Mouse (Mus musculus): ENCODE measurements at regions not wholly inside any gene's neighbourhood (a gene's known extent, or its start where the extent isn't known, plus 50 kb on each side); places are given as distances from the start of the nearest gene placed in this dataset.
A peak's percentile ranks its signal among the peaks of the same experiment; 100 is the strongest.

DNA sequence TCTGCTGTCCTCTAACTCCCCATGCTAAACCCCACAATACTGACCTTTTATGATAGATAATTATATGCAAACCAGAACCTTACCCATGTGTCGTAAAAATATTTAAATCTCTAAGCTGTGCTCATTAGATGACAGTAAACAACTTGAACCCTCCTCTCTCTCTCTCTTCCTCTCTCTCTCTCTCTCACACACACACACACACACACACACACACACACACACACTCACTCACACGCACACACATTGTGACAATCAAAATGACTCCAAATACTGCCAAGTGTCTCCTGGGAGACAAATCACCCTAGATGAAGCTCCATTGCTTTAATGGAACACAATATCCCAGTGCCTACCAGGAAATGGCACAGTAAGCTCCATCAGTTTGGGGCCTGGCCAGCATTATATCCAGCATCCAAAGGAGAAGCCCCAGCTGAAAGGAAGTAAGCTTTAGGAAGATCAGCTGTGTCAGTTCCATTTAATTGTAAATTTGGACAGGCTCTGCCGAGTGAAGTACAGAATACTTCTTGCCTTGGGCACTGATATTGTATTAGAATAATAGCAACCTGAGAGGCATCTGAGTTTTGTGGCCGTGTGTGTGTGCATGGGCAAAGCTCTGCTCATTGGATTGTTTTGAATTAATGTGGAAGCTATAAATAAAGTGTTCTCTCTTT, 220.7 kb downstream of the Fam84b start:
- peak in 1 of 2 experiments; percentile 19 for DNase-seq (ENCODE audit: low spot score in 2 of 2)

DNA sequence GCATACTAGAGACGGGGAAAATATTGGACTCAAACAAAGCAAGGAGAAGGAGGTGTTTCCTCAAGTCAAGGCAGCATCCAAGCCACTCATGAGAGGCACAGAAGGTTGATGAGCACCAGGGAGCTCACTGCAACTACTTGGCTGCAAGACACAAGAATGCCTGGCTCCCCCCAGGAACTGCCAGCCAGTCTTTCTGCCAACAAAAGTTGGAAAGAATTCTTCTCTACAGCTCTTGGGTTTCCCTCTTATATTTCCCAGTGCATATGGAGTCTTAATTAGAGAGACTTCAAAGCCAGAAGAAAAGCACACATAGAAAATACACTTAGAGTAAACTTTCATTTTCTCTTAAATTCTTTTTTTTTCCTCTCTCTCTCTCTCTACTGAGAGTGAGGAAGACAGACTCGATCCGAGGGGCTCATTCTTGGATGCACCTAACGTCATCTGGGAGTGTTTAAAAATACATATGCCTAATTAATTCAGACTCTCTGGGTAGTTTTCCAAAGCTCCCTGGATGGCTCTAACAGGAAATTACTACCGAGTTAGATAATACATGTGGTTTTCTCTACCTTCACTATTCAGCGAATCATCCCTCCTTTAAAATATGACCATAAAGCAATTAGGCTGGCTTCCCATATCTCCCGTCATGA, 222.7 kb downstream of the Fam84b start:
- peak; percentile 7 to 22 for DNase-seq (ENCODE audit: low spot score in 2 of 2)

DNA sequence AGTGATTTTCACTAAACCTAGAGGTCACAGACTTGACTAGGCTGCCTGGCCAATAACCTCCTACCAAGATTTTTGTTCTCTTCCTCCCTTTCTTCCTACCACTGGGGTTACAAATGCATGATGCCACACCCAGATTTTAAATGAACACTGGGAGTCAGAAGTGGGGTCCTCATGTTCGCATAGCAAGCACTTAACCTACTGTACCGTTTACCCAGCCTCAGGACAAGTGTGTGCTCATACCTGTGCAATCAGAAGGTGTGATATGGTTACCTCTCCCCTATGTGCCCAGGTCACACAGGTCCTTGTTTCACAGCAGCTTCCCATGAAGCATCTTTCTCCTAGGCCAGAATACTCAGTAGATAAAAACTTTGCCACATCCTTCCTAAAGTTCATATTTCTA, 234.8 kb downstream of the Fam84b start:
- DNase-seq (ENCODE audit: low spot score in 2 of 2) = no peak

DNA sequence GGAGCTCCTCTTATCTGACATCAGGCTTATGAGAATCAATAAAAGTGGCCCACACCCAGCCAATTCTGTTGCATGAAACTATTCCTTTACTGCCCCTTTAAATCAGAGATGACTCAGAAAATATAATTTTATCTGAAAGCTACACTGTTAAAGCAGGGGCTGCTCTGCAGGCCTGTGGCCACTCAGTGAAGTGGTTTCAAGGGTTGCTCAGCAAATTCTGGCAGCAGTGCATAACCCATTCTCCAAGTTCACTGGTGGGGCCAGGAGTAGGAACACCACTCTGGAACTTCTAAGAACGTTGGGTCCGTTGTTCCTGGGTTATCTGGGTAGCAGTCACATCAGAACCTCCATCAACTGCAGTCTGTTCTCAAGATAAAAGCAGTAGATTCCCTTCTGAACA, 236.2 kb downstream of the Fam84b start:
- no peak for DNase-seq (ENCODE audit: low spot score in 2 of 2)

DNA sequence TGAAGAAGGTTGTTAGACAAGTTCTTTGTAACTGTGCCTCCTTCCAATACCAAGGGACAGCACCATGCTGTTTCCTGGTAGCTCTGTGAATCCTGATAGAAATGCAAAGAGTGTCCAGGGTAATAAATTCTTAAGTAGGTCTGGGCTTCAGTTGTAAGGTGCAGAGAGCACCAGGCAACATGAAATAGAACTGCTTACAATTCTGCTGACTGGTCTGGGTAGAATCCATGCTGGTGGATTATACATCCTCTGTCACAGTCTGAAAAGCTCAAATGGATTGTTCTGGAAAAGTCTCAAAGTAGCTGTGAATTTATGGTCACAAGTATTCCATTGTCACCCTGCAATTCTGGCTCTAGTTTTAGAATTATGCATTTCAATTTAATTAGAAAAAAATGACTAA, 251.7 kb downstream of the Fam84b start:
- DNase-seq (ENCODE audit: low spot score in 2 of 2) = no peak

DNA sequence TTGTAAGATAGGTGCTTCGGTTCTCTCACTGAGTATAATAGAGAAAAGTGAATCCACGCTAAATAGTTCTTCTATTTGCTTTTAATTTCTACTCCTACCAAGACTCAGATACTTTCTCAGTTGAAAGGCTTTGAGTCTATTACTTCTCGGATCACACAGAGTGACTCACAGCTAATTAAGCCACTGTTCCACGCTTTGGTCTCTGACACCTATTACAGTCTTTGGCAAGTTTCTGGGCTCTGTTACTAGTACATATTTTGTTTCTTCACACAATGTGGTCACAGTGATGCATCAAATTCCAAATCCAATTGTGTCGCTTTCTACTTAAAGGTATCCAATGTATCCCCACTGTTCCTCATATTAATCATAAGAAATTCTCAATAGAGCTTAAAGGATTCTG, 276.5 kb downstream of the Fam84b start:
- no peak for DNase-seq (ENCODE audit: low spot score in 2 of 2)

DNA sequence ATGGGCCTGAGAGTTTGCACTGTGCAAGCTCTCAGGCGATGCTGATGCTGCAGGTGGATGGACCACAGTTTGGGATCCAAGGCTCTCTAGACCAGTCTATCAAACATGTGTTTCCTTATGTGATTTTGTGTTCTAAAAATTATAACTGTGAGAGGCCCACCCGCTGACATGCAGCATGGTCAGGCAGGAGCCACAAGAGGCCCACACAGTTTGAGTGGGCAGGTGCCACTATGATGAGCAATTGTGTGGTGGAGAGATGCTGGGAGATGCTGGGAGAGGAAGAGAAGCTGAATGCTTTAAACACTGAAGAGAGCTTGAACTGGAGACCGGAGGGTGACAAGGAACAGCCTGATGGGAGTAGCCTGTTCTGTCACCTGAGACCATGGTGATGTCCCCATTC, 287.3 kb downstream of the Fam84b start:
- DNase-seq (ENCODE audit: low spot score in 2 of 2) = no peak

DNA sequence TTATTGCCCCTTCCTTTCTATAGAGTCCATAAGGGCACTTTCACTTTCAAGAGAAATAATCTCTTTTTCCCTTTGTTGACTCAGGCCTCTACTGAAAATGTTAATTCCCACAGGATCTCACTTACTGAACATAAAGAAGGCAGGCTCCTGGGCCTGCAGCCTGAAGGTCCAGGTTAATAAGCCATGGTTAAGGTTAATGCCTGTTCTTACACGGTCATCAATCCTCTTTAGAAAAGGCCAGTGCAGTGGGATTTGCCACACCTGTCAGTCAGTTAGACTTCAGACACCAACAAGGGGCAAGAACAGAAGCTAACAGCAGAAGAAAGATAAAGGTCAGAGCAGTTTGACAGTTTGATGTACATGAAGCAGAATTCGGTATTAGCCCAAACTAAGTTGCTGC, 288.6 kb downstream of the Fam84b start:
- DNase-seq (ENCODE audit: low spot score in 2 of 2) = no peak

DNA sequence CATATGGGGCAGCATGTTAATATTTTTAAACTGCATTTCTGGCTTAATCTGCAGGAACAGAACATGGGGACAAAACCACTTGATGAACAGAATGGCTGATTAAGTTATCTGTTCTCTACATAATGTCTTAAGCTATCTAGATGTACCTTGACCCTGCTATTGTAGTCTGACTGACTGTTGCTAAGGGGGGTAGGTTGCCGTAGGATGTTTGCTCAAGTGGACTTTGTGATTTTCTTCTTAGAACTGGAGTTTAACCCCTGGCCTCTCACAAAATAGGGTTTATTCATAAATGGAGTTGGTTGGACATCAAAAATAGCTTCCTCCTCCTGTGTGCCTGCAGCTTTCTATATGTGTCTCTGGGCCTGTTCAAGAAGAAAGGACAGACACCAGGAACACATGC, 292.9 kb downstream of the Fam84b start:
- DNase-seq (ENCODE audit: low spot score in 2 of 2) = no peak

DNA sequence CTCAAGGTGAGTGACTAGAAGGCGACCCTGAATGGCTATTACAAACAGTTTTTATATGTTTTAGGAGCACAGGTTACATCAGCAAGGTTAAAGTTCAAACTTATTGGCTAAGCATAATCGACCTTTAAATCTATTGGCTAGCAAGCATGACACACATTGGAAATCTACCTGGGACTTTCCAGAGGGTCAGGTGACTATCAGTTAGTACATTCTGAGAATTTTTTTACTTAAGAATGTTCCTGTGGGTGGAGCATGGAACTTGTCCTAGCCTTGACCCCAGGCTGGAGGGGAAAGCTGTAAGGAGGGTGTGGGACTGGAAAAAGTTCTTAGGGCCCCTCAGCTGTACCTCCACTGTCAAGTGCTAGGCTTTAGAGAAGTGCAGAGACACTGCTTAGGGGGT, 297.9 kb downstream of the Fam84b start:
- DNase-seq (ENCODE audit: low spot score in 2 of 2) = no peak

DNA sequence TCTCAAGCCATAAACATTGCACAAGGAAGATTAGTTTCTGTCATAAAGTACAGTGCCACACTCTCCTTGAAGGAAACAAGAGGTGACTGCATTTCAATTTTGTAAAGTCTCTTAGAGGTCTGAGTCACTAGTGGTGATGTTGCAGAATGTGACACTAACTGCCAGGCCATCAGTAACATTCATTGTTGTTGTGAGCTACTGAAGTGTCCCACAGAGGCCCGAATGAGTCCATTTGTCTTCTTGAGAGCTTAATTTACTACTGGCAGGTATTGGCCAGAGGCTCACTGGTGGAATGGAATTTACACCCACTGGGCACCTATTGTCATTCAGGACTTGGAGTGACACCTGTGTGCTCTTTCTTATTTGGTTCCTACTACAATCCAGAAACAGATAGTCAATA, 299.0 kb downstream of the Fam84b start:
- DNase-seq (ENCODE audit: low spot score in 2 of 2) = no peak

DNA sequence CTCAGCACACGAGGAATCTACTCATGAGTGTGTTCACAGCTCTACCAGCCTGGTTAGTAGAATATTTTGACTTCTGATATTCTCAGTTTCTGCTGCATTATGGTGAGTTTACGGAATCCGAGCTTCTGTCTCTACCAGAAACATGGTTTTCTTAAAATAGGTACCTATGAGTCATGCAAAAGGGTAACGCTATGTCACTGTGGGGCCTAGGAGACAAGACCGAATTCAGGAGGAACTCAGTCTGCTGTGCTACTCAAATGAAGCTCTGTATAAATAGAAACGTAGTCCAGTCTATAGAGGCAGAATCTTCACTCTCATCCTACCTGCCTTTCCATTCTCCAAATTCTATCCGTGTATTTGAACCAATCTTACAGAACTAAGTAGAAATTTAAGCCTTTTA, 305.5 kb downstream of the Fam84b start:
- no peak for DNase-seq (ENCODE audit: low spot score in 2 of 2)

DNA sequence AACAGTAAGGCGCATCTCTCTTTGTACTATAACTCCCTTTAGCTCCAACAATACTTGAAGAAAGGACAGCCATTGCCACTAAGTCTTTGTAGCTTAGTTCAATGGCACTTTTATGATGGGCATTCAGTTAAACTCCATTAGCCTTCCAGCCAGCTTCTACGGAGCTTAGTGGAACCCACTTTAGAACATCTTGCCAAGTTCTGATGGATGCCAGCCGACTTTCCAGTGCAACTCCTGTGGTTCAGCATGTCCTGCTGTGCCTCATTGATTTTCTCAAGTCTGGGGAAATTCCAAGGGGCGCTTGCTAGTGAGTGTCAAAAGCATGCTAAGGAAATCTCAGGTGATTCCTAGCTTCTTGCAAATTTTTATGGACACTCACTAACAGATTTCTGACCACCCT, 316.4 kb downstream of the Fam84b start:
- DNase-seq (ENCODE audit: low spot score in 2 of 2) = no peak

DNA sequence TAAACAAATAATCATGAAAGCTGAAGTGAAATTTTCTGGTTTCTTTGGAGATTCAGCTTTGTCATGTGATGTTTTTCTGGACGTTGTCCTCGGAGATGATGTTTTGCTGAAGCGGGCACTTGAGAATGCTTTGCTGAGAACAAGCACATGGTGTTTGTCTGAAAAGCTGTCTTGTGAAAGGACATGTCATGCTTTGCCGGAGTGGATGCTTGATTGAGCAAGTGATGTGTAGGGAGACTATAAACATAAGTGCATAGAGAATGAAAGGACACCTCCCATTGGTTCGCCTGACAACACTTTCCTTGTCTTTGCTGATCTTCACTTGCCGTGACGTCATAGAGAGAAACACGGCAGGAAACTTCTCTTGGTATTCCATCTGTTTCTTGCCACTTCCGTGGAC, 318.9 kb downstream of the Fam84b start:
- no peak for DNase-seq (ENCODE audit: low spot score in 2 of 2)

DNA sequence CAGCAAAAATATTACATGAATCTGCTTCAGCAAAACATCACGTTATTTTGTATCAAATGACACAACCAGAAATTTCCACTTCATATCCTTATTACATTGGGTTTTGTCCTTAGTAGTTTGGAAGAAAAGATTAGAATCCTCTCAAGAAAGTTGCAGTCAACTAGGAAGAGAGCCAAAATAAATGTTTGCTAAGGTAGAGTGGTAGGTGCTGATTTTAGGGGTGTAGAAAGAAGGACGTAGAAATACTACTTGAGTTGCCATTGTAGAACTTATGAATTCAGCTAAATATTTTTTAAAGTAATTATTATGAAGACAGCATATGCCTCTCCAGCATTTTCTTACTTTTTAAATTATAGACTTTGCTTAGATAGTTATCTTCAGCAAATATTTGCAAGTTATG, 336.8 kb downstream of the Fam84b start:
- no peak for DNase-seq (ENCODE audit: low spot score in 2 of 2)

DNA sequence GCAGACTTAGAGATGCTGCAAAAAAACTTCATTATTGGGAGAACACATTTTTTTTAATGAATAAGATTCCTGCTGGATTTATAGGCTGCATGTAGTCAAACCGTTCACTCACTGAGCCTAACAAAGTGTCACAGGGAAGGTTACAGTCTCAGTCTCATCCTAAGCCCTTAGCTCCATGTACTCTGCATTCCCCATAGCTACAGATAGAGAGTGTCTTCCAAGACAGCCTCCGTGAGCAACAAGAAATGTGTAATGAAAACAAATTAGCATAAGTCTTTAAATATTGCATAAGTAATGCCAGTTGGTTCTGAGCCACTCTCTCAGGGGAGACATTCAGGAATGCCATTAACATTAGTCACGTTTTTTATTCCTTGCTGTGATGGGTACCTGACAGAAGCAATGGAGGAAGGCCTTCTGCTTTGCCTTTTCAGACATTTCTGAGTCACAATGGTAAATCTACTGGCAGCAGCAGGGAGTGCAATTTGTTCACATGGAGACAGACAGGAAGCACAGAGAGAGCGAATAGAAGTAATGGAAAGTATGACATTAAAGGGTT, 376.7 kb downstream of the Fam84b start:
- no peak for DNase-seq (ENCODE audit: low spot score in 2 of 2)

DNA sequence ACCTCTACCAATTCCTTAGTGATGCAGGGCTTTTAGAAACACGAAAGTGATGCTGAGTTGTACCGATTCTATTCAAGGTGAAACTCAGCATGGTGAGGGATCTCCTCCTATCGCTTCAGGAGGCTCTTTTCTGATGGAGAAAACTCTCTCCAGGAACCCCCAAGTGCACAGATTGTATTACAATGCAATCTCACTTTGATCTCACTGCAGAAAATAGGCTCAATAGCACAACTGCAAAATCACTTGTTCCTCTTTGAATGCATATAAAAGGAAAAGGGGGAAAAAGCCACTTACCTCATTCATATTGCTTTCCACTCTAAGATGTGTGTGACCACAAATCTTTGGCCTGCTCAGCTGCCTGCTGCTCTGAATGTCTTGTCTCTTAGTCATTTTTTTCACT, 378.5 kb downstream of the Fam84b start:
- DNase-seq (ENCODE audit: low spot score in 2 of 2) = no peak

DNA sequence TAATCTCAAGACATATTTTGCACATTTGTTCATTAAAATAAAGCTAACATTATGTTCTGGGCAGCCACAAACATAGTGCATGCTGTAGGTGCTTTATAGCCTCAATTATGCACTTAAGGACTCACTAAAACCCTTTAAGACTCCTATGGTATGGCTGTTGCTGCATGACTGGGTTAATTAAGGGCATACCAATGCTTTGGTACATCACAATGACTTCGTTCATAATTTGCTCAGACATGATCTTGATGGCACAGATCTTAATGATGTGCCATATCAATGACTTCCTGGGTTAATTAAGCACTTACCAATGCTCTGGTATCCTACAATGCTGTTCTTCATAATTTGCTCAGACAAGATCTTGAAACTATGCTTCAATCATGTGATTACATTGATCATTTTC, 415.5 kb upstream of the 4933412E24Rik start:
- DNase-seq (ENCODE audit: low spot score in 2 of 2) = no peak

DNA sequence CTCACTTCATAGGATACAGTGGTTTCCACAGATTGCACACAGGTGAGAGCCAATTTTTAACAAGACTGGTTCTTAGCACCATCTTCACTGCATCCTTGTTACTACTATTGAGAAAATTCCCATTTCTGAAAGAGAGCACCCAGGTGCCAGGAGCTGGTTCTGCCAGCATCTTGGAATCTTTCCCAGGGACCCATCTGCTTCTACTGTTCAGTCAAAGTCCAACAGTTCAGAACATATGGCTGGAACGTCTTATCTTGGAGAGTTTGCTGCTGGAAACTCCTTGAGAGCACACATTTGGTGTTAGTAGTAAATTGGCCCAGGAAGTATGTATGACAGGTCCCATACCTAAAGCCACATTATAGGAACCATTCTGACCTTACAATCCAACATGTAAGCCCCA, 402.7 kb upstream of the 4933412E24Rik start:
- peak; percentile 32 to 66 for DNase-seq (ENCODE audit: low spot score in 2 of 2)

DNA sequence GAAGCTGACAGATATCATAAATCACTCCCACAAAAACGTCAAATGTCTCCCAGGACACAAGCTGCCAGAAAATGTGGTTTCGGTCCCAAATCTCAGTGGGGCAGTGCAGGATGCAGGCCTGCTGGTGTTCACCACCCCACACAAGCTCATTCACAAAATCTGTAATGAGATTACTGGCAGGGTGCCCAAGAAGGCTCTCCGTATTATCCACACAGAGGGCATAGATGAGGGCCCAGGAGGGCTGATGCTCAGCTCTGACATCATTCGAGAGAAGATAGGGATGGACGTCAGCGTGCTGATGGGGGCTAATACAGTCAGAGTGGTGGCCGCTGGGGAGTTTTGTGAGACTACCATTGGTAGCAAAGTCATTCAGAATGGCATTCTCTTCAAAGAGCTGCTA, 375.9 kb upstream of the 4933412E24Rik start:
- no peak for DNase-seq (ENCODE audit: low spot score in 2 of 2)

DNA sequence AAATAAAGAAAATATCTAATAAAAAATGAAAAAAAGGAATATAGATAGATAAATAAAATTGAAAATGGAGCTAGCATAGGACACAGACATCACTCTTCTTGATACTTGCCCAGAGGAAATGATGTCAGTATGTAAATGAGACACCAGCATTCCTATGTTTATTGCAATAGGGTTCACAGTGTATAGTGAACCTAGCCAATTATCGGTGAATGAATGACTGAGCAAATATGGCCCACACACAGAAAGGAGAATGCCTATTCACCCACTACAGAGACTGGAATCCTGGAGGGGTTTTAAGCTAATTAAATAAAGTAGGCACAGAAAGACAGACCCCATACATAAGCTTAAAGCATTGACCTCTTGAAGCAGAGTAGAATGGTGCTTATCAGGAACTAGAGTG, 373.9 kb upstream of the 4933412E24Rik start:
- DNase-seq (ENCODE audit: low spot score in 2 of 2) = no peak

DNA sequence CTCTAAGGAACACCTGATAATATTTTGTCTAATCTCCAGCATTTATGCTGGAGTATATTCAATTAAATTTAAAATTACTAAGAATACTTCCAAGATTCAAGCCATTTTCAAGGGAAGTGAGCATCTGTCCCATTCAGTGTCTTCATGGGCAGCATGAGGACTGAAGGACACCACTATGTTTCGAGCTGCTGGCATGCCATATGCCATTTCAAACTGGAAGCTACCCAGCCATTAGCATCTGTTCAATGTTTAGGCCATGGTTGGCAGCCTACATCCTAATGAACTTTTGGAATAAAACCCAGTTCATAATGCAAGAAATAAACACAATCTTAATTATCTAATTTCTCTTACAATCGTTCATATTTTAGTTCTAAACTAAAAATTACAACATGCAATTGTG, 371.5 kb upstream of the 4933412E24Rik start:
- peak; percentile 24 to 69 for DNase-seq (ENCODE audit: low spot score in 2 of 2)
